Mouse (Mus musculus): ENCODE measurements around the gene Mtfr1l. TPM values are rescaled to one million over a fixed set of nuclear protein-coding genes. Genes with fewer than 3 reads are reported as not detected.

Mtfr1l gene
- polyA plus RNA-seq, 1 experiment from 2014 or later, result 125 TPM

GRCm38 (mm10) chr4:134516981-134517380, 18.2 kb downstream of the Mtfr1l start:
- ATAC-seq (ENCODE audit: insufficient read depth), result no peak
- TF ChIP-seq CTCF (IDR thresholded peaks at IDR 0.05; ENCODE audit: low read depth), result no peak
- Histone ChIP-seq H3K9ac (no peak overlapping the region), H3K9me3 (ENCODE audit: low read depth, low read length) (no peaks in the 10 kb centered on the region), H3K4me3 (ENCODE audit: low read depth, low read length) (no peak overlapping the region), H3K27me3 (ENCODE audit: insufficient read depth, low read length) (no peaks in the 10 kb centered on the region), H3K4me2 (no peak overlapping the region), H3K36me3 (ENCODE audit: insufficient read depth) (peaks cover 15% of the 10 kb centered on the region), H3K27ac (ENCODE audit: low read depth) (peak overlapping the region; percentile 44; the same call in 1 of the 2 replicates), H3K4me1 (ENCODE audit: insufficient read depth) (peaks cover 6% of the 10 kb centered on the region; the same call in 1 of the 2 replicates)
- DNase-seq, result no peak
- 64% methylated on average over 8 of the region's 8 CpGs for WGBS

DNA sequence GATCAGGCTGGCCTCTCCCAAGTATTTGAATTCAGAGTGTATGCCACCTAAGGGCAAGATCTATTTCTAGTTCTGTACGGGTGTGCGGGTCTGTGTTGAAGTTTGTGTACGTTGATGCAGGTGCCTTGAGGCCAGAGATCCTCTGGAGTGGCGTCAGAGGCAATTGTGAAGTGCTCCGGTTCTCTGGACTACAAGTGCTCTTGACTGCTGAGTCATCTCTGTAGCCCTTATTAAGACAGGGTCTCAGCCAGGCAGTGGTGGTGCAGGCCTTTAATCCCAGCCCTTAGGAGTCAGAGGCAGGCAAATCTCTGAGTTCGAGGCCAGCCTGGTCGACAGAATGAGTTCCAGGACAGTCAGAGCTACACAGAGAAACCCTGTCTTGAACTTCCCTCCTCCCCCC, 19.6 kb downstream of the Mtfr1l start:
- no peaks in the 10 kb centered on the region for H3K9me3 ChIP-seq (ENCODE audit: low read depth, low read length)
- H3K4me2 ChIP-seq, result no peak overlapping the region
- WGBS, result 57% methylated on average over 7 of the region's 7 CpGs
- H3K27me3 ChIP-seq (ENCODE audit: insufficient read depth, low read length), result no peaks in the 10 kb centered on the region
- H3K4me3 ChIP-seq (ENCODE audit: low read depth, low read length), result no peak overlapping the region
- TF ChIP-seq CTCF (IDR thresholded peaks at IDR 0.05; ENCODE audit: low read depth), result no peak
- H3K9ac ChIP-seq, result no peak overlapping the region
- H3K36me3 ChIP-seq (ENCODE audit: insufficient read depth), result peaks cover 8% of the 10 kb centered on the region
- peaks cover 6% of the 10 kb centered on the region; the same call in 1 of the 2 replicates for H3K4me1 ChIP-seq (ENCODE audit: insufficient read depth)
- no peak overlapping the region for H3K27ac ChIP-seq (ENCODE audit: low read depth)
- ATAC-seq (ENCODE audit: insufficient read depth) (no peak), DNase-seq (no peak)

DNA sequence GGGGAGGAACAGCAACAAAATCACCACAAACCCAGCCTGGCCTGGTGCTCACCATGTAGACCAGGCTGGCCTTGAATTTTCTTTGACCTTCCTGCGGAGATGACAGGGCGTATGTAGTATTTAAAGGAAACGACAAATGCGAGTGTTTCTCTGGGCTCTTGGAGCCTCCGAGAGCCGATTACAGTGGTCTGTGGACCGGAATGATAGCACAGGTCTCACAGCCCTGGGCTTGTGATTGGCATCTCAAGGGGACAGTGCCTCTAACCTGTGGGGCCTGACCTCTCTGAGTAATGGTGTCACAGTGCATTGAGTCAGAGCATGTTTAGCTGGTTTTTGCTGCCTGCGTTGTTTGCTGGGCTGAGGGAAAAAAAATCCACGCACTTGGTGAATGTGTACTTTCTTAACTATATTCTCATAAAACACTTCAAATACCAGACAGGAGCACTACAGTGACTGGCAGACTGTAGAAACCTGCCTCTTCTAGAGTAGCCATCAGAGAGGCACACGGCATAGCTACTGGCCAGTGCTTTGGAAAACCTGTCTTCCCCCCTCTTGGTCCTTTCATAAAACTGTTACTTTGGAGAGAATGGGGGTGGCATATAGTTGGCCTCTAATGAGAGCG, 20.8 kb downstream of the Mtfr1l start:
- Histone ChIP-seq H3K27me3 (ENCODE audit: insufficient read depth, low read length) (no peaks in the 10 kb centered on the region), H3K4me2 (peak overlapping the region; percentile 23; the same call in 1 of the 2 replicates), H3K4me1 (ENCODE audit: insufficient read depth) (peaks cover 6% of the 10 kb centered on the region; the same call in 1 of the 2 replicates), H3K9ac (peak overlapping the region; percentile 11; the same call in 1 of the 2 replicates), H3K27ac (ENCODE audit: low read depth) (peak overlapping the region; percentile 36; the same call in 1 of the 2 replicates), H3K4me3 (ENCODE audit: low read depth, low read length) (no peak overlapping the region), H3K9me3 (ENCODE audit: low read depth, low read length) (no peaks in the 10 kb centered on the region), H3K36me3 (ENCODE audit: insufficient read depth) (peaks cover 4% of the 10 kb centered on the region; the same call in 1 of the 2 replicates)
- WGBS, result 78% methylated on average over 11 of the region's 11 CpGs
- TF ChIP-seq CTCF (IDR thresholded peaks at IDR 0.05; ENCODE audit: low read depth), result no peak
- no peak for DNase-seq
- ATAC-seq (ENCODE audit: insufficient read depth), result no peak

- H3K9ac ChIP-seq, result no peak overlapping the region
- H3K9me3 ChIP-seq (ENCODE audit: low read depth, low read length), result no peaks in the 10 kb centered on the region
- H3K4me1 ChIP-seq (ENCODE audit: insufficient read depth), result peaks cover 6% of the 10 kb centered on the region; the same call in 1 of the 2 replicates
- peak; percentile 72 for TF ChIP-seq CTCF (IDR thresholded peaks at IDR 0.05; ENCODE audit: low read depth)
- H3K36me3 ChIP-seq (ENCODE audit: insufficient read depth), result peaks cover 4% of the 10 kb centered on the region; the same call in 1 of the 2 replicates
- H3K4me2 ChIP-seq, result peak overlapping the region; percentile 89
- H3K27ac ChIP-seq (ENCODE audit: low read depth), result no peak overlapping the region
- peak; percentile 91 for DNase-seq
- 14% methylated on average over 15 of the region's 15 CpGs for WGBS
- ATAC-seq (ENCODE audit: insufficient read depth), result 0 out of 2 replicates have a peak, but pooled peaks have one; percentile 16
- peak overlapping the region; percentile 8 for H3K4me3 ChIP-seq (ENCODE audit: low read depth, low read length)
- no peaks in the 10 kb centered on the region for H3K27me3 ChIP-seq (ENCODE audit: insufficient read depth, low read length)
These were observed 22.4 kb downstream of the Mtfr1l start for GRCm38 (mm10) chr4:134512798-134513197.

- Histone ChIP-seq H3K4me1 (ENCODE audit: insufficient read depth) (peaks cover 6% of the 10 kb centered on the region; the same call in 1 of the 2 replicates), H3K27me3 (ENCODE audit: insufficient read depth, low read length) (no peaks in the 10 kb centered on the region), H3K4me2 (peak overlapping the region; percentile 89), H3K9me3 (ENCODE audit: low read depth, low read length) (no peaks in the 10 kb centered on the region), H3K9ac (peak overlapping the region; percentile 71), H3K27ac (ENCODE audit: low read depth) (0 out of 2 replicates have a peak overlapping the region, but pooled peaks have one; percentile 10), H3K4me3 (ENCODE audit: low read depth, low read length) (peak overlapping the region; percentile 67), H3K36me3 (ENCODE audit: insufficient read depth) (peaks cover 4% of the 10 kb centered on the region; the same call in 1 of the 2 replicates)
- WGBS, result 67% methylated on average over 6 of the region's 6 CpGs
- DNase-seq (no peak), ATAC-seq (ENCODE audit: insufficient read depth) (no peak)
- TF ChIP-seq CTCF (IDR thresholded peaks at IDR 0.05; ENCODE audit: low read depth), result no peak
These were observed 23.5 kb downstream of the Mtfr1l start for GRCm38 (mm10) chr4:134511730-134512129.

- H3K27ac ChIP-seq (ENCODE audit: low read depth), result peak within 1 kb of the TSS; percentile 46; the same call in 1 of the 2 replicates
- no peaks in the 10 kb centered on the region for H3K9me3 ChIP-seq (ENCODE audit: low read depth, low read length)
- H3K4me1 ChIP-seq (ENCODE audit: insufficient read depth), result peaks cover 6% of the 10 kb centered on the region; the same call in 1 of the 2 replicates
- TF ChIP-seq CTCF (IDR thresholded peaks at IDR 0.05; ENCODE audit: low read depth), result 0 out of 2 replicates have a peak, but pooled peaks have one; percentile 2
- peaks cover 4% of the 10 kb centered on the region; the same call in 1 of the 2 replicates for H3K36me3 ChIP-seq (ENCODE audit: insufficient read depth)
- ATAC-seq (ENCODE audit: insufficient read depth), result peak; percentile 96
- under 1% methylated on average over 42 of the region's 42 CpGs for WGBS
- peak within 1 kb of the TSS; percentile 89 for H3K4me2 ChIP-seq
- DNase-seq, result peak; percentile 99
- peak within 1 kb of the TSS; percentile 67 for H3K4me3 ChIP-seq (ENCODE audit: low read depth, low read length)
- peak within 1 kb of the TSS; percentile 71 for H3K9ac ChIP-seq
- H3K27me3 ChIP-seq (ENCODE audit: insufficient read depth, low read length), result no peaks in the 10 kb centered on the region
These were observed 24.3 kb downstream of the Mtfr1l start, which contains the start of gene Aunip for GRCm38 (mm10) chr4:134510845-134511411. Gene Aunip (plus strand): TSS chr4:134510999.

DNA sequence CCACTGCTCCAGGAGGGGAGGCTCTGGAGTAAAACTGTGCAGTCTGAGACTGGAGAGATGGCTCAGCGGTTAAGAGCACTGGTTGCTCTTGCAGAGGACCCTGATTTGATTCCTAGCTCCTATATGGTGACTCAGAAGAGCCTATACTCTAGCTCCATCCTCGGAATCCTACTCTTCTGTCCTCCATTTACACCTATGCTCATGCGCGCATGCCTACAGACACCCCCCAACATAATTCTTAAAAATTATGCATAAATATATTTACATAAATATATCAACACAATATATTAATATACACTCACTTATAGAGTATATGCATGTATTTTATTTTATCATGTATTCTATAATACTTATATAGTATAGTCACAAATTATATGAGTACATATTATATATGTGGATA, 24.8 kb downstream of the Mtfr1l start:
- no peak for DNase-seq
- peaks cover 6% of the 10 kb centered on the region; the same call in 1 of the 2 replicates for H3K4me1 ChIP-seq (ENCODE audit: insufficient read depth)
- H3K27ac ChIP-seq (ENCODE audit: low read depth), result no peak overlapping the region
- peak overlapping the region; percentile 89 for H3K4me2 ChIP-seq
- H3K36me3 ChIP-seq (ENCODE audit: insufficient read depth), result peaks cover 4% of the 10 kb centered on the region; the same call in 1 of the 2 replicates
- WGBS, result 76% methylated on average over 4 of the region's 4 CpGs
- no peaks in the 10 kb centered on the region for H3K9me3 ChIP-seq (ENCODE audit: low read depth, low read length)
- H3K27me3 ChIP-seq (ENCODE audit: insufficient read depth, low read length), result no peaks in the 10 kb centered on the region
- peak overlapping the region; percentile 67; the same call in 1 of the 2 replicates for H3K4me3 ChIP-seq (ENCODE audit: low read depth, low read length)
- no peak overlapping the region for H3K9ac ChIP-seq
- TF ChIP-seq CTCF (IDR thresholded peaks at IDR 0.05; ENCODE audit: low read depth), result no peak
- ATAC-seq (ENCODE audit: insufficient read depth), result peak; percentile 7; the same call in 1 of the 2 replicates
